Mouse (Mus musculus): ENCODE results near the gene Cyba.
A peak's percentile ranks its signal among the peaks of the same experiment; 100 is the strongest.

Cyba gene

DNA sequence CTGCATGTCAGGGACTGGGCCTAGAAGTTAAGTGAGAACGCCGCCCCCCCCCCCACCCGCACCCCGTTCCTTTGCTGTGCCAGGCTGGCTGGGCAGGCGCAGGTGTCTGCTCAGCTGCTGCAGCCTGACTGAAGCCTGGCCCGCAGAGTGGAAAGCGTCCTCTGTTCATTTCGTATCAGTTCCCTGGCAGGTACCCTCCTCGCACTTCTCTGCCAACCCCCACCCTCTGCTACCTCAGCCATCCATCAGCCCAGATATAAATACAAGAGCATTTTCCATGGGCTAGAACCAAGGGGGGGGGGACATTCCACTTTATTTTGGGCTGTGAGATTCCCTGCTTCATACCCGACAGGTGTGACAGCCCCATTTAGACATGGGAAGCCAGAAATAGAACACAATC, 19.4 kb upstream of the Cyba start:
- no peak for DNase-seq (ENCODE audit: low spot score in 2 of 2)

- DNase-seq (ENCODE audit: low spot score in 2 of 2): no peak
These were observed 18.5 kb upstream of the Cyba start for GRCm38 (mm10) chr8:122451161-122451703.

DNA sequence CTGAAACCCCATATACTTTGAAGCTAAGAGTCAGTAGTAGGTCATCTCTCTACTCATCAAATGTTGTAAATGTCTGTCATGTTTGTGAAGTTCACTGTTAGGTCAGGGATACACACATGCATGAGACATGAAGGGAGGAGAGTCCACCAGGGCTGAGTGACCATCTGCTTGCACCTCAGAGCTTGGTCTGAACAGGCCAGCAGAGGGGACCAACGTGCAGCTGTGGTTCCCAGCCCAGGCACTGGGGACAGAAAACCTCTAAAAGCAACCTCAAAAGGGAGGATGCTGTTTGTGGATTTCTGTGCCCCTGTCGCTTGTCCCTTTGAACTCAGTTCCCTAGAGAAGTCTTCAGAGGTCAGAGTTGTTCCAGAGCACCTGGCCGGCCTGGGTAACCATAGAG, 12.5 kb upstream of the Cyba start:
- DNase-seq (ENCODE audit: low spot score in 2 of 2): no peak

DNA sequence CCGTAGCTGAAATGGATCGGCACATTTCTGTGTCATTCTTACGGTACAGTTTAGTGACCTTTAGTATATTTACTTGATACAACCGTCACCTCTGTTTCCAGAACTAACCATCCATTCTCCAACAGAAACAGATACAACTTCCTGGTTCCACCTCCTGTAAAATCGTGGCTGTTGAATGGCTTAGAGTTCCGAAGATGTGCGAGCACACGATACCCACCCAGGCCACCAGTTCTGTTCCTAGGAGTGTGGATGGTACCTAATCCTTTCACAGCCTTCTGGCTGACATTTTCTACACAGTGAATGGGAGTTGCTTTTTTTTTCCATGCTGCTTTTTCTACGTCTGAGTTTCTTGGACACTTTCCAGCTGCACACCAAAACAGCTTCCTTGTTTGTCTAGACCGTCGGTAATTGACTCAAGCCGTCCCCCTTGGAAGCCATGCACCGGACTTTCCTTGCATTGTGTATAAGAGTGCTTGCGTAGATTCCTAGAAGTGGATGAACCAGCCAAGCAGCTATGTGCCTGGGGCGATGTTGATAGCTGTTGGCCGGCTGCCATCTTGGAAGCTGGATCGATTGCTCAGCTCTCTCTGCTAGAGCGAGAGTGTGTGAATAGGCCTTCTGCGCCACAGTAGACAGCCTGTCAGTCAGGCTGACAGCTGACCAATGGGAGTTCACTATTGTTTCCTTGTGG, 11.5 kb upstream of the Cyba start:
- peak; percentile 82 to 86 for DNase-seq (ENCODE audit: low spot score in 2 of 2)

DNA sequence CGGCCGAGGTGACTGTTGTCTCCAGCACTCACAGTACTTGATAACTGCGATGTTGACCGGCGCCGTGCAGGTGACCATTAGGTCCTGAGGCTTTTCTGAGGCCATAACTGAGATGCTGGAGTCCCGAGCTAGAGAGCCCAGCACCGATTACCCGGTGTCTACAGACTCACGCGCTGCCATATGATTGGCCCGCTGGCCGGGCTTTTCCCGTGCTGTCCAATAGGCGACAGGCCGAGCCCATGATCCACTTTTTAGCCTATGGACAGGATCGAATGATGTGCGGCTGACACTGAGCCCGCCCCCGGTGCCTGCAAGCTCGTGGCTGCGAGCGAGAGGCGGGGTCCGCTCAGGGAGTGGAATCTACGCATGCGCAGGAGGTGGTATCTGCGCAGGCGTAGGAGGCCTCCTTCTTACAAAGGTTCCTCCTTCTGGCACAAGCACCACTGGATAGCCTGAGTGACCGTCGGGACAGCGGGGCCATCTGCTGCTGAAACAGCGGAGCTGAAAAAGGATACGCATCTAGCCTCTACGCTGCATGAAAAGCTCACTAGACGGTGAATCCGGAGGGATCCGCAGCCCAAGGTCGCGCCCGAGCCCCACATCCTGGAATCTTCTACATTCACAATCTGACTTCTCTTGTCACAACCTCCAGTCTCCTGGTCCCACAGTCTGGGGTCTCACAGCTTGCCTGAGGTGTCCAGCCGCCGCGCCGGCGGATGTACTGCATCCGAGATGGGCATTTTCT, 10.7 kb upstream of the Cyba start, which contains the start of gene Mvd:
Mvd (minus strand) TSS at position 161 of the 745 bp plus-strand sequence.
- DNase-seq (ENCODE audit: low spot score in 2 of 2): peak; percentile 91 to 99

GRCm38 (mm10) chr8:122442781-122443180, 10.1 kb upstream of the Cyba start:
- no peak for DNase-seq (ENCODE audit: low spot score in 2 of 2)

DNA sequence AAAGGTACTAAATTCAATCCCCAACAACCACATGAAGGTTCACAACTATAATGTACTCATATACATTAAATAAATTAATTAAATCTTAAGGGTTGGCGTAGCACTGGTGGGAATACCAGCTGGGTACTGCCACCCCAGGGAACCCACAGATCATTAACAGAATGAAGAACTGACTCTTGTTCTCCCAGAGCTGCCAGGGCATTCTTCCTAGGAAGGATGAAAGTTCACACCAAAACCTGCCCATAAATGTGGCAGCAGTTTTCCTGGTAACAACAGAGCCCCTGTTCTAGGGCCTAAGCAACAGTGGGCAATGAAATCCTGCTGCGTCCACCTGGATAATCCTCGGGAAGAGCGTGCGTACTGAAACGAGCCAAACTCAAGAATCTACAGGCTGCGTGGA, 9.6 kb upstream of the Cyba start:
- DNase-seq (ENCODE audit: low spot score in 2 of 2): no peak

DNA sequence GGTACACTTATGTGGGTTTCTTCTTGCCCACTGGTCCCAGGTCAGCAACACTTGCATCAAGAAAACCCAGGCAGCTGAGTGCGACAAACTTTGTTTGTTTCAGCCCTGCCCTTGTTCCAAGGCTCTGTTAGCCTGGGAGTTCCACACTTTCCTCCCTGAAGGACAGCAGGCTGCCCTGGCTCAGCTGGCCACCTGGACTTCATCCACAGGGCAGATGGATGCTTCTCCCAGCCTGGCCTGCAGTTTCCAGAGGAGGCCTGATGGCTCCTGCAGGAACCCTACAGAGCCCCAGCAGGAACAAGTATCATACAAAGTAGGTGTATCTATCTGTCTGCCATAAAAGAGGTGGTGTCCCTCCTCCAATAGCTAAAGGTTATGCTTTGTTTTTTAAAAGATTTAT, 8.6 kb upstream of the Cyba start:
- DNase-seq (ENCODE audit: low spot score in 2 of 2): no peak

- DNase-seq (ENCODE audit: low spot score in 2 of 2): no peak
These were observed 6.6 kb upstream of the Cyba start for GRCm38 (mm10) chr8:122439336-122439735.

GRCm38 (mm10) chr8:122437708-122438331, 5.1 kb upstream of the Cyba start:
- no peak for DNase-seq (ENCODE audit: low spot score in 2 of 2)

DNA sequence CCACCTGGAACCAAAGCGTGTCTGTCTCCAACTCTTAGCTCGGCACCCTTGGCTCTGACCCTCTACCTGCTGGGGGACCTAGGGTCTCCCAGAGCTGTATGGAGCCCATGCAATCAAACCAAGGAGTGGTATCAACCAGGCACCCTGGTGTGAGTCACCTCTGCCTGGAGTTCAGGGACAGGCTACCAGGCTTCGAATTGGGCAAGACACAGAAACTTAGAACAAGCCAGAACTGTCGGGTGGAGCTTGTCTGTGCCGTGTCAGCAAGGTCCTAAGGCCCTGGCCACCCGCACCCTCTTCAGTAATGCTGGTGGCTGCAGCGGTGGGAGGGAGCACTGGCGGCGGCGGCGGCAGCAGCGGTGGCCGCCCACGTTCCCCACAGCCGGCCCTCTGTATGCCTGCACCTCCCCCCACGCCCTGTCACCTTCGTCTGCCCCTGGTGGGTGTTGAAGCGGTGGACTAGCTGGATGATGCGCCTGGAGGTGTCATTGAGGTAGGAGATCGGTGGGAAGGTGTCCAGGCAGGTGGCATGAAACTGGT, 3.9 kb upstream of the Cyba start:
- no peak for DNase-seq (ENCODE audit: low spot score in 2 of 2)

- no peak for DNase-seq (ENCODE audit: low spot score in 2 of 2)
These were observed 3.4 kb upstream of the Cyba start for GRCm38 (mm10) chr8:122436146-122436545.

- no peak for DNase-seq (ENCODE audit: low spot score in 2 of 2)
These were observed 2.6 kb upstream of the Cyba start for GRCm38 (mm10) chr8:122435375-122435774.

DNA sequence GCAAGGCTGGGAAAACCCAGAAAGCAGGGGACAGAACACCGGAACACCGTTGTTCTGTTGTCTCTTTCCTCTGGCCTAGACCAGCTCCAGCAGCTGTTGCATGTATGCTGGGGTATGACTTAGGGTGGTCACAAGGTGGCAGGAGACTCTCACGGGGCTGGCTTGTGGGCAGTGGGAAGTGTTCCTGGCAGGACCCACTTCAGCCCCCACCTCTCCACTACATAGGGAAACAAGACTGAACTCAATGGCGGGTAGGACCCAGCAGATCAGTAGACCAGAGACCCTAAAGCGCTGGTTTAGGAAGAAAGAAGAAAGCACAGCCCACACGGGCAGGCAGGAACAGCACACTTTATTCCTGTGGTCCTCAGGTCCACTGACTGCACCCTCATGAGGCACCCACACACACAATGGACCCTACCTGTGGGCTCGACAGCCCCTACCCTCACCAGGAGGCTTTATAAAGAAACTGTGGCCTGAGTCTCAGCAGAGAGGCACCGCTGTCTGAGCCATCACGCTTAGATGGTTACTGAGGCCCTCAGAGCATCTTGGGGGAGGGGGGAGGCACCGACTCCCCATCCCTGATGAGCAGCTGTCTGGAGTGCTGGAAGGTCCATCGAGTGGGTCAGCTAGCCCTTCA, 657 bp upstream of the Cyba start:
- DNase-seq (ENCODE audit: low spot score in 2 of 2): no peak

- no peak for DNase-seq (ENCODE audit: low spot score in 2 of 2)
These were observed 862 bp downstream of the Cyba start for GRCm38 (mm10) chr8:122431694-122432442.

DNA sequence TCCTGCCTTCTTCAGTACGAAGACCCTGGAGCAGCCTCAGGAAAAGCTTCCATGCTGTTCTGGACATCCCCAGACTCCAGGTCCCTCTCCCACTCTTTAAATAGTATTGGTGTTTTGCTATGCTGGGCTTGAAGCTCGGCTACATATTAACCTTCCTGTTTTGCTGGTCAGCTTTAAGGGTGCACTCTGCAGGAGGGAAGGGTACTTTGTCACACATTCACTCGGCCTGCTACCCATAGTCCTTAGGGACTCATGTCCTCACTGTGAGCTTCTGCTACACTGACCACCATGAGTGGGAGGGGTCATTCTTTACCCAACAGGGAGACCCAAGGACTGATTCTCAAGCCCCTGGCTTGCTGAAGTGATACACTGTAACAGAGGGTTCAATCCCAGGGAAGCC, 2.1 kb downstream of the Cyba start:
- no peak for DNase-seq (ENCODE audit: low spot score in 2 of 2)

GRCm38 (mm10) chr8:122430058-122430636, 2.6 kb downstream of the Cyba start:
- no peak for DNase-seq (ENCODE audit: low spot score in 2 of 2)

- DNase-seq (ENCODE audit: low spot score in 2 of 2): no peak
These were observed 4.6 kb downstream of the Cyba start for GRCm38 (mm10) chr8:122428163-122428562.

GRCm38 (mm10) chr8:122427607-122428006, 5.1 kb downstream of the Cyba start:
- no peak for DNase-seq (ENCODE audit: low spot score in 2 of 2)

- DNase-seq (ENCODE audit: low spot score in 2 of 2): no peak
These were observed 6.6 kb downstream of the Cyba start for GRCm38 (mm10) chr8:122426145-122426544.

DNA sequence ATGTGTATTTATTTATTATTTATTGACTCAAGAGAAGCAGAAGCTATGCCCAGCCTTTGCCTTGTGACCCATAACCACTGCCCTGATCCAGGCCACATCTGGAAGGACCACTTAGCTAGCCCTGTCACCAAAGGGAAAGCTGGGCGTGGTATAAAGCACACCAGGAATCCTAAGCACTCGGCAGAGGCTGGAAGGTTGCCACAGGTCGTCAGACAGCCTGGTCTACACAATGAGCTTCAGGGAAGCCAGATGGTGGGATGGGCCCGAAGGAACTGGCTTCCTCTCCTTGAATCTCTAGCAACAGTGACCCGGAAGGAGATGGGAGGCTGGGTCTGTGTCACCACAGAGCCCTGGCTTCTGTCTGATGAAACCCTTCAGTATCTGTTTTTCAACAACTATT, 9.1 kb downstream of the Cyba start:
- no peak for DNase-seq (ENCODE audit: low spot score in 2 of 2)
